Mouse (Mus musculus) heart, adult 2 months (tissue): ENCODE data around the gene Ctdsp2. TPM values are rescaled to one million over a fixed set of nuclear protein-coding genes. Genes with fewer than 3 reads are reported as not detected.

Source experiments
- DNase-seq, 2 experiments: peaks; one replicate each; pipeline ENCODE4 v3.0.0; 2021
- H3K27ac ChIP-seq: fragments of 200-600 bp; 2 replicates; pipeline ENCODE4 v1.8.1; 2022
- H3K27me3 ChIP-seq: fragments of 200-500 bp; 2 replicates; pipeline ENCODE4 v1.6.1; 2012; ENCODE audit warnings: mild to moderate bottlenecking, low read length, inconsistent platforms, mixed read lengths; ENCODE audit not compliant: control insufficient read depth, insufficient read depth
- H3K36me3 ChIP-seq: fragments of 200-500 bp; 2 replicates; pipeline ENCODE4 v1.6.1; 2012; ENCODE audit warnings: low read length, inconsistent platforms; ENCODE audit not compliant: control insufficient read depth, insufficient read depth
- H3K4me1 ChIP-seq: fragments of 200-500 bp; 2 replicates; pipeline ENCODE4 v1.6.1; 2011; ENCODE audit warnings: low read length; ENCODE audit not compliant: control insufficient read depth, insufficient read depth
- H3K4me3 ChIP-seq: fragments of 200-600 bp; 2 replicates; pipeline ENCODE4 v1.8.1; 2022
- H3K79me2 ChIP-seq: fragments of 200-500 bp; replicated peaks from 2 replicates; pipeline ENCODE4 v1.6.1; 2012; ENCODE audit warnings: mild to moderate bottlenecking, inconsistent platforms, low read length, moderate library complexity, mixed read lengths; ENCODE audit not compliant: control insufficient read depth, insufficient read depth
- H3K9ac ChIP-seq: fragments of 200-500 bp; 2 replicates; pipeline ENCODE4 v1.6.1; 2012; ENCODE audit warnings: low read depth, mild to moderate bottlenecking, control low read depth, inconsistent platforms, low read length, mixed read lengths
- CTCF ChIP-seq: fragments of 200-600 bp; IDR thresholded peaks from 2 replicates; pipeline ENCODE4 v1.8.1; 2022; ENCODE audit warnings: antibody characterized with exemption, mild to moderate bottlenecking, moderate library complexity
- EP300 ChIP-seq: fragments of 200-500 bp; IDR thresholded peaks from 2 replicates; pipeline ENCODE4 v1.6.1; 2011; ENCODE audit warnings: low read depth, low read length, control low read depth; ENCODE audit not compliant: insufficient read depth
- POLR2A ChIP-seq: fragments of 200-500 bp; IDR thresholded peaks from 2 replicates; pipeline ENCODE4 v1.6.1; 2011; ENCODE audit warnings: mild to moderate bottlenecking, low read depth, low read length, control low read depth; ENCODE audit not compliant: insufficient read depth
- WGBS: fragments of 180-500 bp; shearing (Covaris S2); methylation state at CpG from one replicate; pipeline ENCODE4 v1.1.7; 2018; 5-methylcytosine and 5-hydroxymethylcytosine counted together
- intact Hi-C: fragments of 180-260 bp; cut with DNase I; formaldehyde crosslinking; loops from one replicate; pipeline ENCODE4 v1.15.1; 2025
- polyA plus RNA-seq: library from polyadenylated mRNA; depleted of rRNA; stranded (reverse); fragments of >200 nt; gene quantifications from 2 replicates; pipeline ENCODE4 v1.2.3, GENCODE M21; 2012
- total RNA-seq, 2 experiments: library from RNA; stranded (reverse); gene quantifications; 2 replicates each; pipeline ENCODE4 v1.2.3; 2021

Gene Ctdsp2
- total and polyA plus RNA-seq, 3 experiments, result 82.2 to 108 (median 85.6) TPM

DNA sequence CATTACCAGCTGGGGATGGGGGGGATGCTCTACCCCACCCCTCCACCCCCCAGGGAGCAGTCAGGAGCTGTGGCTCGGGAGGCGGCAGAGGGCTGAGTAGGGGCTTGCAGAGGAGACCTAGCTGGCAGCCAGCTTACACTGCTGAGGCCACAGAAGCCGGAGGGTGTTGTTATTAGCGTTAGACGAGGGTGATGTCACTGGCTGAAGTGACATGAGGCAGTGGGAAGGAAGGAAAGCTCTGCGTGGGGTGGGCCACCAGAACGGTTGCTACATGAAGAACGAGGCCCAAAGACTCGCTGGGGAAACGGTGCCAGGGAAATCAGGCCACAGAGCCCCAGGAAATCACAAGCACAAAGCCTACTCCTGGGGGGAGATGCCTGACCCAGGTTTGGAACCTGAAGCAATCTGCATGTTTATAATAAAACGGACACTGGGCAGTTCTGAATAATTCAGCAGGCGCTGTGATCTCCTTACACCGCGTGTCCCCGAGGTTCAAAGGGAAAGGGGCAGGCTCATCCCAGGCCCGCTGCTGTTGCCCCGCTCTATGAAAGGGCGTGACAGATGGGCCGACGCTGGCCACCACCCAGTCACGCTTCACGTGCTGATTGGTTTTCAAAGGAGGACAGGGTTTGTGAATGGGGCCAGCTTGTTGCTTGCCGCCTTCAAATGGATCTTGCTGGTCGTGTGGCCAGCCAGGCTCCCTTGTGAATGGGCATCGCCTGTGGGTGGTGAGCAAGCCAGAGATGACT is 21.0 kb upstream of the Ctdsp2 start:
- 10% methylated on average over 25 of the region's 25 CpGs for WGBS
- Histone ChIP-seq H3K79me2 (no peaks in the 10 kb centered on the region), H3K4me1 (peaks cover 5% of the 10 kb centered on the region), H3K4me3 (peak overlapping the region; percentile 22; the same call in 1 of the 2 replicates), H3K27me3 (no peaks in the 10 kb centered on the region), H3K27ac (peak overlapping the region; percentile 40), H3K36me3 (no peaks in the 10 kb centered on the region), H3K9ac (peak overlapping the region; percentile 18; the same call in 1 of the 2 replicates)
- intact Hi-C loops, result no loop called here
- no peak for TF ChIP-seq POLR2A
- TF ChIP-seq CTCF, result no peak
- no peak for TF ChIP-seq EP300
- peak; percentile 64 to 65 for DNase-seq

DNA sequence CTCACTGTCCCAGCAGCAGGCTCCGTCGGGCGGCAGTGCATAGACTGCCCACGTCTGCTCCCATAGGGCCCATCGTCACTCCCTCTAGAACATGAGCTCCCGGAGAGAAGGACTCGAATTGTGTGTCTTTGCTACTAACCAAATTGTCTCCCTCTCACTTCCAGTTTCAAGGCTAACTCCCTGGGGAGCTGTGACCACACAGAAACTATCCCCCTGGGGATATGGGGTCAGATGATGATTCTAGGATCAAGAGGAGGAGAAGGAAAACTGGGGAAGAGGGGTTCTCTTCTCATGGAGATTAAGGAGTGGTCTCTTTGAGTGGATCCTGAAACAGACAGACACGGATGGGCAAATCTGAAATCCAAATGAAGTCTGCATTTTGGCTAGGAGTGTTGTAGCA is 18.0 kb upstream of the Ctdsp2 start:
- H3K27me3 ChIP-seq, result no peaks in the 10 kb centered on the region
- no peak overlapping the region for H3K4me3 ChIP-seq
- H3K36me3 ChIP-seq, result no peaks in the 10 kb centered on the region
- whole genome bisulfite sequencing, result 80% methylated on average over 8 of the region's 8 CpGs
- DNase-seq, result no peak
- no peak for TF ChIP-seq EP300
- TF ChIP-seq CTCF, result no peak
- TF ChIP-seq POLR2A, result no peak
- H3K27ac ChIP-seq, result no peak overlapping the region
- intact Hi-C loops, result no loop called here
- H3K9ac ChIP-seq, result no peak overlapping the region
- H3K4me1 ChIP-seq, result peaks cover 5% of the 10 kb centered on the region
- H3K79me2 ChIP-seq, result no peaks in the 10 kb centered on the region

DNA sequence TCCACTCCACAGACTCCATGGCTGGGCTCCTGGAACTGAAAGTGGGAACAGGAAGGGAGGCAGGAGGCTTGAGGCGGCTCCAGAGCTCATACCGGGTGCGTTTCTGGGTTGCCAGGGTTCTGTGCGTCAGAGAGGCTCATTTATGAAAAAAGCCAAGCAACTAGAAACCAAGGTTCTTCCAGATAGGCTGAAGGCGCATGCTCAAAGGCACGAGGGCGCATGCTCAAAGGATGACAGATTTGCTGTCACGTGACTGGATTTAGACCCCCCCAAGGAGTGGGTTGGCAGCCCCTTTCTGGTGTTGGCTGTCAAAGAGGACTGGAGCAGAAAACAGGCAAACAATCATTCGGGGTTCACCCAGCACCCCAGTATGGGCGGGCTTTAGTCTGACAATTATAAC is 16.8 kb upstream of the Ctdsp2 start:
- Histone ChIP-seq H3K4me1 (peaks cover 5% of the 10 kb centered on the region), H3K9ac (no peak overlapping the region), H3K27me3 (no peaks in the 10 kb centered on the region), H3K27ac (peak overlapping the region; percentile 65), H3K79me2 (no peaks in the 10 kb centered on the region), H3K4me3 (no peak overlapping the region), H3K36me3 (no peaks in the 10 kb centered on the region)
- WGBS, result 64% methylated on average over 10 of the region's 10 CpGs
- TF ChIP-seq CTCF (no peak), EP300 (no peak), POLR2A (no peak)
- peak; percentile 72 for DNase-seq
- intact Hi-C loops, result no loop called here

DNA sequence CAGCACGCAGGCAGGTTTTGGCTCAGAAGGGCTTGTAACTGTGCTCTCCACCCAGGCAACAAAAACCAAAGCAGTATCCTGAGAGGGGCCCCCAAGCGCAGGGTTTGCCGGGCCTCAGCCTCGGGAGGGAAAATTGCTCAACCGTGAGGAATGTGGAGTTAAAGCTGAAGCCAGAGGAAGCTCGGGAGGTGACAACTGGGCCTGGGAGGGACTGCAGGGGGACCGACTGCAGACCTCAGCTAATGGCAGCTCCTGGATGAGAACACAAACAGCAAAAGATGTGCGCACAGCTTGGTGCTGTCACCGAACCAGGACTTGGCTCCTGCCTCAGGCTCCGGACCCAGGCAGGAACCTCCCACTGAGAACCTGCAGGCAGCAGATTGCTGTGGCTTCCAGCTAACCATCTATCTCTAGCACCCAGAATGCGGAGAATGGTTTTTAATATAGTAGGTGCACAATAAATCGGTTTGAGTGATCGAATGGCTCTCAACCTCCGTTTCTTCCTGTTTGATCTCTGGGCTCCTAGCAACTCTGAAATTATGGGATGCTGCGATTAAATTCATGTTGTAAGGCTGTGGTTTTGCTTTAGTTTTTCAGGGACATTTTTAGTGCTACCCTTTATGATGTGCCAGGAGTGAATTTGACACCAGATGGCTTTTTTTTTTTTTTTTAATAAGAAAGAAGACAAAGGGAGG is 16.1 kb upstream of the Ctdsp2 start:
- Histone ChIP-seq H3K27me3 (no peaks in the 10 kb centered on the region), H3K4me1 (peaks cover 3% of the 10 kb centered on the region), H3K79me2 (no peaks in the 10 kb centered on the region), H3K4me3 (no peak overlapping the region), H3K27ac (peak overlapping the region; percentile 65), H3K9ac (no peak overlapping the region), H3K36me3 (no peaks in the 10 kb centered on the region)
- WGBS, result 42% methylated on average over 15 of the region's 15 CpGs
- intact Hi-C loops, result no loop called here
- TF ChIP-seq POLR2A (no peak), EP300 (no peak), CTCF (no peak)
- DNase-seq, result peak; percentile 64 to 78

DNA sequence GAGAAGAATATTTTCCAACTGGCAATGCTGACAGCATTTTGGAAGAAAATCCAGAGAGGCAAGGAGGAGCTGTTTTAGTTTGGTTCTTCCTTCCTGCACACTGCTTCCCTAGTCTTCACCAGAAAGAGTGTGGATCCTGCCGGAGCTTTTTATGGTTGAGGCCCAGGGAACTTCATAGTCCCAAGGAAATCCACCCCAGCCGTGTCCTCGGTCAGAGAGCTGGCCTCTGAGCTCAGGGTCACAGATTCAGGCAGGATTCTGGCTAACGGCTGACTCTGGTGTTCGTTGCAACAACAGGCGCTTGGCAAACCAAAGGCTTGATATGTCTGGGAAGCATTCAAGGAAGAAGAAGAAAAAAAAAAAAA is 15.6 kb upstream of the Ctdsp2 start:
- H3K4me3 ChIP-seq, result no peak overlapping the region
- DNase-seq, result peak; percentile 39 to 57
- H3K27me3 ChIP-seq, result no peaks in the 10 kb centered on the region
- 49% methylated on average over 6 of the region's 6 CpGs for WGBS
- H3K9ac ChIP-seq, result no peak overlapping the region
- no peaks in the 10 kb centered on the region for H3K36me3 ChIP-seq
- intact Hi-C loops, result no loop called here
- TF ChIP-seq CTCF (no peak), POLR2A (no peak), EP300 (no peak)
- peaks cover 2% of the 10 kb centered on the region; the same call in 1 of the 2 replicates for H3K4me1 ChIP-seq
- H3K79me2 ChIP-seq, result no peaks in the 10 kb centered on the region
- peak overlapping the region; percentile 65 for H3K27ac ChIP-seq

DNA sequence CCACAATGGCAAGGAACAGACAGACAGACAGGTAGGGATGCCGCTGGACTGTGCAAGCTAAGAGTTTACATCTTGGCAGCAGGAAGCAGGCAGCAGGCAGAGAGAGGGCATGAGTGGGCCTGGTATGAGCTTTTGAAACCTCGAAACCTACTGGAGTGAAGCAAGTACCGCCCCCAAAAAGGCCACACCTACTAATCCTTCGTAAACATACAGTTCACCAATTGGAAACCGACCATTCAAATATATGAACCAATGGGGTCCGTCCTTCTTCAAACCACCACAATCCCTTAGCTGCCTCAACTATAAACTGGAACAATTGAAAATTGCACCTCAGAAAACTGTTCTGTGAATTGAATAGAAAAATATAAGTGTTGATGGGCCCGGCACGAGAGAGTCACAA is 14.7 kb upstream of the Ctdsp2 start:
- intact Hi-C loops, result no loop called here
- Histone ChIP-seq H3K27me3 (no peaks in the 10 kb centered on the region), H3K4me1 (peaks cover 2% of the 10 kb centered on the region; the same call in 1 of the 2 replicates), H3K9ac (no peak overlapping the region), H3K27ac (no peak overlapping the region; the same call in 1 of the 2 replicates), H3K36me3 (no peaks in the 10 kb centered on the region), H3K79me2 (no peaks in the 10 kb centered on the region), H3K4me3 (no peak overlapping the region)
- TF ChIP-seq CTCF, result no peak
- DNase-seq, result no peak
- WGBS, result 92% methylated on average over 8 of the region's 8 CpGs
